Mouse (Mus musculus) megakaryocyte progenitor cell, adult 5-6 weeks (primary cell): Measurements from ENCODE around the gene Llcfc1. TPM values are rescaled to one million over a fixed set of nuclear protein-coding genes. Genes with fewer than 3 reads are reported as not detected.
A peak's percentile ranks its signal among the peaks of the same experiment; 100 is the strongest.

Experiments used
- ATAC-seq: replicated peaks from 2 replicates; pipeline ENCODE4 v1.8.0; 2016; ENCODE audit warnings: mild to moderate bottlenecking, moderate TSS enrichment, inconsistent platforms; ENCODE audit not compliant: poor library complexity
- total RNA-seq, 2 experiments: library from RNA; stranded (forward) in 1 of 2; stranded (reverse) in 1 of 2; fragments of 157-497, 149-512 nt in 1 of 2; fragments of 200-1000 nt in 1 of 2; gene quantifications; 2 replicates each; pipeline versions ENCODE4 v1.2.3 to v1.2.4; 2015 to 2017

Llcfc1 gene
- not detected in 2 replicates for total RNA-seq (2015)
- not detected in 2 replicates for total RNA-seq (2017)

- no peak for ATAC-seq
Observed at GRCm38 (mm10) chr6:41684131-41684530, at the start of gene Llcfc1. Gene Llcfc1 (plus strand): TSS chr6:41684431.

GRCm38 (mm10) chr6:41635211-41635610 is 49.0 kb upstream of the Llcfc1 start:
- ATAC-seq: 0 out of 2 replicates have a peak, but pooled peaks have one; percentile 17

GRCm38 (mm10) chr6:41636178-41636577 is 48.1 kb upstream of the Llcfc1 start, which contains the start of gene Trpv6:
Gene Trpv6 (minus strand): TSS chr6:41636405.
- no peak for ATAC-seq

GRCm38 (mm10) chr6:41637393-41637792 is 46.8 kb upstream of the Llcfc1 start:
- no peak for ATAC-seq

- no peak for ATAC-seq
Observed at GRCm38 (mm10) chr6:41637927-41638506, 46.2 kb upstream of the Llcfc1 start.

- ATAC-seq: no peak
Observed at GRCm38 (mm10) chr6:41640449-41640848, 43.8 kb upstream of the Llcfc1 start.

GRCm38 (mm10) chr6:41641173-41641866 is 42.9 kb upstream of the Llcfc1 start:
- ATAC-seq: no peak

GRCm38 (mm10) chr6:41642765-41643164 is 41.5 kb upstream of the Llcfc1 start:
- ATAC-seq: peak; percentile 78

- peak; percentile 67 for ATAC-seq
Observed at GRCm38 (mm10) chr6:41643227-41643626, 41.0 kb upstream of the Llcfc1 start.

- no peak for ATAC-seq
Observed at GRCm38 (mm10) chr6:41646220-41646619, 38.0 kb upstream of the Llcfc1 start.

- ATAC-seq: no peak
Observed at GRCm38 (mm10) chr6:41646672-41647071, 37.6 kb upstream of the Llcfc1 start.

GRCm38 (mm10) chr6:41653173-41653572 is 31.1 kb upstream of the Llcfc1 start:
- ATAC-seq: peak; percentile 38; the same call in 1 of the 2 replicates

- ATAC-seq: peak; percentile 86
Observed at GRCm38 (mm10) chr6:41654648-41655047, 29.6 kb upstream of the Llcfc1 start.

GRCm38 (mm10) chr6:41658487-41658886 is 25.7 kb upstream of the Llcfc1 start:
- no peak; the same call in 1 of the 2 replicates for ATAC-seq

GRCm38 (mm10) chr6:41662320-41662719 is 21.9 kb upstream of the Llcfc1 start:
- peak; percentile 96 for ATAC-seq

GRCm38 (mm10) chr6:41676530-41676929 is 7.7 kb upstream of the Llcfc1 start:
- ATAC-seq: 0 out of 2 replicates have a peak, but pooled peaks have one; percentile 26

- ATAC-seq: no peak
Observed at GRCm38 (mm10) chr6:41680669-41681068, 3.6 kb upstream of the Llcfc1 start, which contains the start of gene Trpv5. Gene Trpv5 (minus strand): TSS chr6:41680769.

GRCm38 (mm10) chr6:41681656-41682055 is 2.6 kb upstream of the Llcfc1 start:
- no peak for ATAC-seq

GRCm38 (mm10) chr6:41684911-41685310 is 680 bp downstream of the Llcfc1 start:
- peak; percentile 51 for ATAC-seq

GRCm38 (mm10) chr6:41685596-41685995 is 1.4 kb downstream of the Llcfc1 start:
- no peak for ATAC-seq

- ATAC-seq: no peak
Observed at GRCm38 (mm10) chr6:41692200-41692599, 8.0 kb downstream of the Llcfc1 start.

GRCm38 (mm10) chr6:41694407-41694806 is 10.2 kb downstream of the Llcfc1 start:
- ATAC-seq: no peak
